Mouse (Mus musculus): ENCODE data around the gene Gm614.

GRCm38 (mm10) chrX:101273875-101274738 is 10.3 kb upstream of the Gm614 start, which contains the start of gene Med12:
- TF ChIP-seq EP300 (IDR thresholded peaks at IDR 0.05; ENCODE audit: low read depth): no peak
- no peak for TF ChIP-seq CTCF (IDR thresholded peaks at IDR 0.05; ENCODE audit: low read depth)

Data from heart, postnatal 0 days (tissue).